Mouse (Mus musculus): ENCODE measurements around the gene Ephx1. TPM values are rescaled to one million over a fixed set of nuclear protein-coding genes. Genes with fewer than 3 reads are reported as not detected.
"Not testable (repeated sequence)": the region's sequence is repeated elsewhere in the genome, so short reads cannot be mapped to it uniquely, and the experiment has no call there.

Ephx1 gene
- total and polyA plus RNA-seq, 2 experiments from 2014 or later, result 13.3 to 15.2 TPM

- 40% methylated on average over 10 of the region's 10 CpGs for WGBS
- ATAC-seq (no peak), DNase-seq (ENCODE audit: low spot score) (no peak)
- H3K4me2 ChIP-seq (ENCODE audit: low read depth, low read length), result no peak overlapping the region
- no peak for TF ChIP-seq CTCF (IDR thresholded peaks at IDR 0.05; ENCODE audit: low read depth)
- no peak overlapping the region for H3K9ac ChIP-seq (replicated peaks; ENCODE audit: low read length)
- H3K27ac ChIP-seq, result no peak overlapping the region
- H3K4me3 ChIP-seq (ENCODE audit: low read length), result no peak overlapping the region
- no peaks in the 10 kb centered on the region for H3K36me3 ChIP-seq (ENCODE audit: insufficient read depth, low read length)
- H3K9me3 ChIP-seq (ENCODE audit: low read length), result no peaks in the 10 kb centered on the region
- H3K4me1 ChIP-seq (ENCODE audit: insufficient read depth, low read length), result no peaks in the 10 kb centered on the region
- H3K27me3 ChIP-seq (ENCODE audit: insufficient read depth, low read length), result no peaks in the 10 kb centered on the region
Measured at GRCm38 (mm10) chr1:181000501-181001092, 20.1 kb downstream of the Ephx1 start.

GRCm38 (mm10) chr1:180992142-180992541 lies 28.6 kb downstream of the Ephx1 start:
- ATAC-seq (0 out of 2 replicates have a peak, but pooled peaks have one; percentile 43), DNase-seq (ENCODE audit: low spot score) (peak; percentile 84)
- Histone ChIP-seq H3K4me2 (ENCODE audit: low read depth, low read length) (no peak overlapping the region), H3K9me3 (ENCODE audit: low read length) (no peaks in the 10 kb centered on the region), H3K9ac (replicated peaks; ENCODE audit: low read length) (no peak overlapping the region), H3K27ac (no peak overlapping the region), H3K36me3 (ENCODE audit: insufficient read depth, low read length) (no peaks in the 10 kb centered on the region), H3K4me3 (ENCODE audit: low read length) (no peak overlapping the region), H3K27me3 (ENCODE audit: insufficient read depth, low read length) (no peaks in the 10 kb centered on the region), H3K4me1 (ENCODE audit: insufficient read depth, low read length) (no peaks in the 10 kb centered on the region)
- 62% methylated on average over 3 of the region's 3 CpGs for WGBS
- peak; percentile 80 for TF ChIP-seq CTCF (IDR thresholded peaks at IDR 0.05; ENCODE audit: low read depth)

GRCm38 (mm10) chr1:180990671-180991070 lies 30.0 kb downstream of the Ephx1 start:
- WGBS, result 69% methylated on average over 3 of the region's 3 CpGs
- TF ChIP-seq CTCF (IDR thresholded peaks at IDR 0.05; ENCODE audit: low read depth), result no peak
- no peaks in the 10 kb centered on the region for H3K4me1 ChIP-seq (ENCODE audit: insufficient read depth, low read length)

GRCm38 (mm10) chr1:180987759-180988158 lies 32.9 kb downstream of the Ephx1 start:
- H3K4me1 ChIP-seq (ENCODE audit: insufficient read depth, low read length), result no peaks in the 10 kb centered on the region
- ATAC-seq, result peak; percentile 74
- peak; percentile 98 for TF ChIP-seq CTCF (IDR thresholded peaks at IDR 0.05; ENCODE audit: low read depth)
- H3K9me3 ChIP-seq (ENCODE audit: low read length), result no peaks in the 10 kb centered on the region
- 0 out of 2 replicates have a peak overlapping the region, but pooled peaks have one; percentile 29 for H3K4me2 ChIP-seq (ENCODE audit: low read depth, low read length)
- H3K27ac ChIP-seq, result no peak overlapping the region
- H3K27me3 ChIP-seq (ENCODE audit: insufficient read depth, low read length), result no peaks in the 10 kb centered on the region
- peak; percentile 86 for DNase-seq (ENCODE audit: low spot score)
- no peak overlapping the region for H3K4me3 ChIP-seq (ENCODE audit: low read length)
- H3K9ac ChIP-seq (replicated peaks; ENCODE audit: low read length), result no peak overlapping the region
- 3% methylated on average over 9 of the region's 9 CpGs for WGBS
- no peaks in the 10 kb centered on the region for H3K36me3 ChIP-seq (ENCODE audit: insufficient read depth, low read length)

More at GRCm38 (mm10) chr1:180990671-180991070, 30.0 kb downstream of the Ephx1 start:
- no peak overlapping the region for H3K4me3 ChIP-seq (ENCODE audit: low read length)
- H3K4me2 ChIP-seq (ENCODE audit: low read depth, low read length), result no peak overlapping the region
- H3K27me3 ChIP-seq (ENCODE audit: insufficient read depth, low read length), result no peaks in the 10 kb centered on the region
- H3K9me3 ChIP-seq (ENCODE audit: low read length), result no peaks in the 10 kb centered on the region
- no peak overlapping the region for H3K27ac ChIP-seq
- no peak overlapping the region for H3K9ac ChIP-seq (replicated peaks; ENCODE audit: low read length)
- ATAC-seq, result no peak
- no peaks in the 10 kb centered on the region for H3K36me3 ChIP-seq (ENCODE audit: insufficient read depth, low read length)
- no peak for DNase-seq (ENCODE audit: low spot score)

GRCm38 (mm10) chr1:180986701-180987100 lies 34.0 kb downstream of the Ephx1 start:
- Histone ChIP-seq H3K27me3 (ENCODE audit: insufficient read depth, low read length) (no peaks in the 10 kb centered on the region), H3K9me3 (ENCODE audit: low read length) (no peaks in the 10 kb centered on the region), H3K4me3 (ENCODE audit: low read length) (no peak overlapping the region), H3K27ac (no peak overlapping the region), H3K36me3 (ENCODE audit: insufficient read depth, low read length) (no peaks in the 10 kb centered on the region), H3K9ac (replicated peaks; ENCODE audit: low read length) (no peak overlapping the region), H3K4me2 (ENCODE audit: low read depth, low read length) (no peak overlapping the region), H3K4me1 (ENCODE audit: insufficient read depth, low read length) (no peaks in the 10 kb centered on the region)
- 92% methylated on average over 8 of the region's 8 CpGs for WGBS
- ATAC-seq, result no peak
- no peak for DNase-seq (ENCODE audit: low spot score)
- TF ChIP-seq CTCF (IDR thresholded peaks at IDR 0.05; ENCODE audit: low read depth), result peak; percentile 22; the same call in 1 of the 2 replicates

GRCm38 (mm10) chr1:180981298-180982046 lies 39.2 kb downstream of the Ephx1 start:
- not testable (repeated sequence) for DNase-seq (ENCODE audit: low spot score); H3K4me2 ChIP-seq (ENCODE audit: low read depth, low read length); H3K4me1 ChIP-seq (ENCODE audit: insufficient read depth, low read length); H3K9me3 ChIP-seq (ENCODE audit: low read length); H3K4me3 ChIP-seq (ENCODE audit: low read length); ATAC-seq; H3K9ac ChIP-seq (replicated peaks; ENCODE audit: low read length); H3K36me3 ChIP-seq (ENCODE audit: insufficient read depth, low read length); H3K27me3 ChIP-seq (ENCODE audit: insufficient read depth, low read length); H3K27ac ChIP-seq
- 81% methylated on average over 7 of the region's 7 CpGs for WGBS

- DNase-seq (ENCODE audit: low spot score) (no peak), ATAC-seq (0 out of 2 replicates have a peak, but pooled peaks have one; percentile 7)
- 71% methylated on average over 2 of the region's 2 CpGs for WGBS
Measured at GRCm38 (mm10) chr1:180980464-180980863, 40.2 kb downstream of the Ephx1 start.

More at GRCm38 (mm10) chr1:180980464-180980863, 40.2 kb downstream of the Ephx1 start:
- no peak overlapping the region for H3K27ac ChIP-seq
- H3K9ac ChIP-seq (replicated peaks; ENCODE audit: low read length), result no peak overlapping the region
- H3K4me2 ChIP-seq (ENCODE audit: low read depth, low read length), result no peak overlapping the region
- no peak overlapping the region for H3K4me3 ChIP-seq (ENCODE audit: low read length)
- no peaks in the 10 kb centered on the region for H3K27me3 ChIP-seq (ENCODE audit: insufficient read depth, low read length)
- no peaks in the 10 kb centered on the region for H3K36me3 ChIP-seq (ENCODE audit: insufficient read depth, low read length)
- no peaks in the 10 kb centered on the region for H3K9me3 ChIP-seq (ENCODE audit: low read length)
- H3K4me1 ChIP-seq (ENCODE audit: insufficient read depth, low read length), result no peaks in the 10 kb centered on the region
- no peak; the same call in 1 of the 2 replicates for TF ChIP-seq CTCF (IDR thresholded peaks at IDR 0.05; ENCODE audit: low read depth)

Data from hindbrain, postnatal 0 days (tissue).